Mouse (Mus musculus) heart, adult 2 months (tissue): ENCODE data around the gene Defb25.

ENCODE experiments used
- CTCF ChIP-seq: fragments of 200-600 bp; IDR thresholded peaks from 2 replicates; pipeline ENCODE4 v1.8.1; 2022; ENCODE audit warnings: antibody characterized with exemption, mild to moderate bottlenecking, moderate library complexity
- EP300 ChIP-seq: fragments of 200-500 bp; IDR thresholded peaks from 2 replicates; pipeline ENCODE4 v1.6.1; 2011; ENCODE audit warnings: low read depth, low read length, control low read depth; ENCODE audit not compliant: insufficient read depth
- POLR2A ChIP-seq: fragments of 200-500 bp; IDR thresholded peaks from 2 replicates; pipeline ENCODE4 v1.6.1; 2011; ENCODE audit warnings: mild to moderate bottlenecking, low read depth, low read length, control low read depth; ENCODE audit not compliant: insufficient read depth

DNA sequence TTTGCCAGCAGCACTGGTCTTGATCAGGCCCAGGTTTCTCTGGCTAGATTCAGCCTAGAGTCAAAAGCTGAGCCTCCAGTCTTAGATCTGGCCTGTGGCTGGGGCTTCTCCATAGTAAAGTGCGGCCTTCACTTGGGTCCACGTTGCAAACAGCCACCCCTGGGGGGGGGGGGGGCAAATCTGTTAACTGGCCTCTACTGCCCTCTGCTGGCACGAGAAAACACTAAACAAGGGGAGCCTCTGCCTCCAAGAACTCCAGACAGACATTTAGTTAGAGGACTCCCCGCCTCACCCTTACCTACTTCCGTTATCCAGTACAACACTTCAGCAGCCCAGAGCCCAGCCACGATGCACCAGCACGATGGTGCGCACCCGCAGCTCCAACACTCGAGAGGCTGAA lies 34.5 kb upstream of the Defb25 start:
- TF ChIP-seq POLR2A = no peak
- no peak for TF ChIP-seq EP300
- TF ChIP-seq CTCF = peak; percentile 75
